Mouse (Mus musculus) heart, embryonic 13.5 days (tissue): ENCODE measurements at regions not wholly inside any gene's neighbourhood (a gene's known extent, or its start where the extent isn't known, plus 50 kb on each side); places are given as distances from the start of the nearest gene placed in this dataset.
A peak's percentile ranks its signal among the peaks of the same experiment; 100 is the strongest.
"Not testable (repeated sequence)": the region's sequence is repeated elsewhere in the genome, so short reads cannot be mapped to it uniquely, and the experiment has no call there.

ENCODE experiments used
- ATAC-seq: fragments of 200-750 bp; cut with Nextera tagmentation; 2 replicates; pipeline ENCODE4 v1.8.0; 2017; ENCODE audit warnings: moderate TSS enrichment; ENCODE audit not compliant: insufficient number of reproducible peaks, low FRiP score, low TSS enrichment; ENCODE audit errors: extremely low read depth
- H3K27ac ChIP-seq: fragments of 300-500 bp; sonication (generic); replicated peaks from 2 replicates; pipeline ENCODE4 v1.5.1; 2015; ENCODE audit warnings: moderate library complexity, mild to moderate bottlenecking, inconsistent platforms
- H3K27me3 ChIP-seq: fragments of 300-500 bp; sonication (generic); replicated peaks from 2 replicates; pipeline ENCODE4 v1.6.1; 2015; ENCODE audit warnings: mild to moderate bottlenecking, inconsistent platforms
- H3K36me3 ChIP-seq: fragments of 300-500 bp; sonication (generic); 2 replicates; pipeline ENCODE4 v1.6.1; 2015; ENCODE audit warnings: mild to moderate bottlenecking, inconsistent platforms
- H3K4me1 ChIP-seq: fragments of 300-500 bp; sonication (generic); 2 replicates; pipeline ENCODE4 v1.6.1; 2015; ENCODE audit warnings: inconsistent platforms
- H3K4me2 ChIP-seq: fragments of 300-500 bp; sonication (generic); 2 replicates; pipeline ENCODE4 v1.6.1; 2015; ENCODE audit warnings: inconsistent platforms, mild to moderate bottlenecking, moderate library complexity
- H3K4me3 ChIP-seq: fragments of 300-500 bp; sonication (generic); 2 replicates; pipeline ENCODE4 v1.5.1; 2015; ENCODE audit warnings: moderate library complexity, mild to moderate bottlenecking, inconsistent platforms
- H3K9ac ChIP-seq: fragments of 300-500 bp; sonication (generic); 2 replicates; pipeline ENCODE4 v1.6.1; 2015; ENCODE audit warnings: inconsistent platforms, mild to moderate bottlenecking, moderate library complexity
- H3K9me3 ChIP-seq: fragments of 300-500 bp; sonication (generic); 2 replicates; pipeline ENCODE4 v1.6.1; 2016; ENCODE audit warnings: inconsistent platforms
- WGBS: fragments of 180-500 bp; shearing (Covaris S2); methylation state at CpG from one replicate; pipeline ENCODE4 v1.1.7; 2015; ENCODE audit warnings: mixed read lengths; 5-methylcytosine and 5-hydroxymethylcytosine counted together

DNA sequence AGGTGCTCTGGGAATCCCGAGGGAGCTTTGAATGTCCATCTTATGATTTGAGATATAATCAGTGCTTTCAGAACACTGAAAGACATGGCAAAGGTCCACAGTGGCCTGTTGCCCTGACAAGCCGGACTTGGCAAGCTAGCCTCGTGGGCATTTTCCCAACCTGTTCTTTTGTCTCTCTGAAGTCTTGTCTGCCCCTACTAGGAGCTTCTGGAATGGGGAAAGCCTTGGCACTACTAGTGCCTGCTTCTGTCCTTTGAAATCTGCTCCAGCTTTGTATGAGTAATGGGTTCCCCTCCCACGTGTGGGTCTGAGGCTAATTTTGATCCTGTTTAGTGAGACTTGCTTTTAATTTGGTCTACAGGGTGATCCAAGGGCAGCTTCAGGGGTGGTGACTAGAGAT is 238.3 kb downstream of the Bcl11a start:
- 63% methylated on average over 4 of the region's 4 CpGs for WGBS
- ATAC-seq, result no peak

DNA sequence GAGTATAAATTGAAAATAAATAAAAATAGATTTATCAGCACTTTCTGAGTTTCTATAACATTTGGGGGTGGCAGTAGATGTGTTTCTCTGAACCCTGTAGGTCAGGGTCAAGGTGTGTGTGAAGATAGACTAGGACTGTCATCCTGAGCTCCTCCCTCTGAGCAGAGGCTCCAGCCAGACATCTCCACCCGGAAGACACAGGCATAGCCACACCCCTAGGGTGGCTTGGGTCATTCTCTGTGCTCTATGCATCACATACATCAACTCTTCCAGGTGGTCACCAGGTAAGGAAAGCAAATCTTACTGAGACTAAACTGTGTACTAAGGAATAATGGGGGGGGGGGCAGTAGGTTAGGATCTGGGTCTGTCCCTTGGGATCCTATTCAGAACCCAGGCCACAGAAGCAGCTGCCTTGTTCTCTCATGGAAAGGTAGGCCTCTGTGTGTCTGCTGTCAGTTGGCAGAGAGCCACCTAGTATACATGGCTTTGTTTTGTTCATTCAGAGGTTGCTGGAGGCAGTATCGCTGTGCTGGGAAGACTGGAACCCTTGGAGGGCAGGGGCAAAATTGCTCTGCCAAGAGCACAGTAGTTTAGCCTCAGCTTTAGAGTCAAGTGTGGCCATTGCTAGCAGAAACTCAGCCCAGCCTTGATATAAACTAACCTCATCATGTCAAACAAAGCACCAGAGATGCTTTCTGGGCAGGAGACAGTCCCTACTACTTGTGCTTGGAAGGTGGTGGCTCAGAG is 240.3 kb downstream of the Bcl11a start:
- no peak overlapping the region for H3K4me3 ChIP-seq
- H3K9me3 ChIP-seq, result no peaks in the 10 kb centered on the region
- 67% methylated on average over 2 of the region's 2 CpGs for WGBS
- no peaks in the 10 kb centered on the region for H3K4me1 ChIP-seq
- H3K27me3 ChIP-seq, result no peaks in the 10 kb centered on the region
- no peak for ATAC-seq
- no peak overlapping the region for H3K9ac ChIP-seq
- no peaks in the 10 kb centered on the region for H3K36me3 ChIP-seq
- H3K4me2 ChIP-seq, result no peak overlapping the region
- H3K27ac ChIP-seq, result no peak overlapping the region

More for the DNA sequence above, 238.3 kb downstream of the Bcl11a start:
- Histone ChIP-seq H3K4me3 (no peak overlapping the region), H3K9ac (no peak overlapping the region), H3K36me3 (no peaks in the 10 kb centered on the region), H3K4me1 (no peaks in the 10 kb centered on the region), H3K27me3 (no peaks in the 10 kb centered on the region; the same call in 1 of the 2 replicates), H3K9me3 (no peaks in the 10 kb centered on the region), H3K4me2 (no peak overlapping the region), H3K27ac (no peak overlapping the region)

DNA sequence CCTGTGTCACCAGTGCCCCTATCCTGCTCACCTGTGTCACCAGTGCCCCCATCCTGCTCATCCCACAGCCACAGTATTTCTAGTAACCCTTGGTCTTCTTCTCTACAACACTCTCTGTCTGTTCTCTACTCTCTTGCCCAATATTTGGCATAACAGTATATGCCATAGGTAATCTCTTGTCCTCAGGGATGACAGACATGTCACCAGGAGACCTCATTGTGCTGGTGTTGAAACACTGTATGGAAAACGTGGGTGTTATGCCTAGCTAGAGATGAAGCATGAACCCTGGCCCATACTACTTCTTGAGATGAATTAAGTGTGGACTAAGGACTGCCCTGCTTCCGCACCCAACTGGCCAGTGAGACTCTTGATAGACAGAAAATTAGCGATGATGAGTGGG is 241.4 kb downstream of the Bcl11a start:
- H3K27me3 ChIP-seq, result no peaks in the 10 kb centered on the region
- no peak overlapping the region for H3K4me2 ChIP-seq
- H3K9ac ChIP-seq, result no peak overlapping the region
- no peaks in the 10 kb centered on the region for H3K36me3 ChIP-seq
- no peaks in the 10 kb centered on the region for H3K9me3 ChIP-seq
- no peak for ATAC-seq
- H3K4me3 ChIP-seq, result no peak overlapping the region
- H3K4me1 ChIP-seq, result no peaks in the 10 kb centered on the region
- H3K27ac ChIP-seq, result no peak overlapping the region
- WGBS, result 78% methylated on average over 3 of the region's 3 CpGs

DNA sequence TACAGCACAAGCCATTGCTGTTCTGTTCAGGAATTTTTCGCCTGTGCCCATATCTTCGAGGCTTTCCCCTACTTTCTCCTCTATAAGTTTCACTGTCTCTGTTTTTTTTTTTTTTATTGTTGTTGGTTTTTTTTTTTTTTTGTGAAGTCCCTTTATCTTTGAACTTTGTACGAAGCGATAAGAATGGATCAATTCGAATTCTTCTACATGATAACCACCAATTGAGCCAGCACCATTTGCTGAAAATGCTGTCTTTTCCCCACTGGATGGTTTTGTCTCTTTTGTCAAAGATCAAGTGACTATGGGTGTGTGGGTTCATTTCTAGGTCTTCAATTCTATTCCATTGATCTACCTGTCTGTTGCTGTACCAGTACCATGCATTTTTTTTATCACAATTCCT is 244.6 kb downstream of the Bcl11a start:
- not testable (repeated sequence) for H3K4me3 ChIP-seq, H3K4me2 ChIP-seq, ATAC-seq, H3K9ac ChIP-seq, H3K9me3 ChIP-seq, H3K36me3 ChIP-seq, H3K27ac ChIP-seq, H3K4me1 ChIP-seq, H3K27me3 ChIP-seq
- WGBS, result 76% methylated on average over 5 of the region's 5 CpGs

DNA sequence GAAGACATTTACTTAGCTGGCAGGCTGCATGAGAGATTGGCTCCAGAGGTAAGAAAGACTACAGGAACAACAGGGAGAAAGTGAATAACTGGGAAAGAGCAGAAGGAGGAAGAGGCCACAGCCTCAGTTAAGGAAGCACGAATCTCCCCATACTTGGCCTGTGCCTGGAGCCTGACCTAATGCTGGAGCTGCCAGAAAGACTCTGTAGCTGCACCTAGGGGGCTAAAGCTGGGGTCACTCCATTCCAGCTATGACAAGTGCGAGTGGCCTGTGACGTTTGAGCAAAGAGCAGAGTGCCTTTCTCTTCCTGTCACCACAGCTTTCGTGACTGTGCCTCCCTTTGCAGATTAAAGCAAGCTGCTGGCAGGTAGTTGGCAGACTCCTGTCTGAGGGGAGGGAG is 250.6 kb downstream of the Bcl11a start:
- Histone ChIP-seq H3K4me3 (no peak overlapping the region), H3K9me3 (no peaks in the 10 kb centered on the region), H3K36me3 (no peaks in the 10 kb centered on the region), H3K27me3 (no peaks in the 10 kb centered on the region), H3K4me1 (peaks cover 12% of the 10 kb centered on the region), H3K27ac (0 out of 2 replicates have a peak overlapping the region, but pooled peaks have one; percentile 1), H3K9ac (no peak overlapping the region), H3K4me2 (peak overlapping the region; percentile 5; the same call in 1 of the 2 replicates)
- WGBS, result 13% methylated on average over 4 of the region's 4 CpGs
- no peak for ATAC-seq

DNA sequence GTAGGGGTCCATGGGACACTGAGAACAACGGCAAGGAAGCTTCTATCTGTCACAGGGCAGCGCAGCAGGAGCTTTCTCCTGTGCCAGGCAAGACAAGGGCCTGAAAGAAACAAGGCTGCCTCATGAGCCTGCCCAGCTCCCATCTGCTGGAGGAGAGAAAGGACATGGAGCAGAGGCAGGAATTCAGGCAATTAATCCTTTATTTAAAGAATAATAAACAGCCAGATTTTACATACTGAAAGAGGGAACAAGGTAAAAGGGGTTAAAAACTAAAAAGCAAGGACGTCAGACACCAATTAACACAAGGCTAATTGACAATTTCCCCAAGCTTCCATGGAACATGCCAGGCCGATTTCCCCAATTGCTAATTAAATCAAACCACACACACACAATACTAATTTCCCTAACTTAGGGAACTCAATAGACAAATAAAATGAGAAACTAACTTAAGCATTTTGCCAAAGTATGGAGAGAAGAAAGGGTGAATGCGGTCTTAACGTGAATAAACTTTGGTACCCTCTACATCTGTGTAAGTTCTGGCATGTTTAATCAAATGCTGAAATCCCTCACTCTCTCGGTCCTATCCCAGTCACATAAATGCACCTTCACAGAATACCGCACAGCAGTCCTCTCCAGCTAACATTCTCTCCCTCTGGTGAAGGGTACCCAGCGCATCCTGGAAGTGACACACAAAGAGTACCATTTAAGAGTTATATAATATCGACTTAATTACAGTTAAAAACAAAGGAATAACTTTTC is 252.7 kb downstream of the Bcl11a start:
- Histone ChIP-seq H3K9ac (no peak overlapping the region), H3K4me3 (no peak overlapping the region), H3K4me2 (no peak overlapping the region), H3K4me1 (peaks cover 12% of the 10 kb centered on the region), H3K27ac (no peak overlapping the region), H3K36me3 (no peaks in the 10 kb centered on the region), H3K9me3 (no peaks in the 10 kb centered on the region; the same call in 1 of the 2 replicates), H3K27me3 (no peaks in the 10 kb centered on the region)
- WGBS, result 80% methylated on average over 10 of the region's 10 CpGs
- no peak for ATAC-seq

DNA sequence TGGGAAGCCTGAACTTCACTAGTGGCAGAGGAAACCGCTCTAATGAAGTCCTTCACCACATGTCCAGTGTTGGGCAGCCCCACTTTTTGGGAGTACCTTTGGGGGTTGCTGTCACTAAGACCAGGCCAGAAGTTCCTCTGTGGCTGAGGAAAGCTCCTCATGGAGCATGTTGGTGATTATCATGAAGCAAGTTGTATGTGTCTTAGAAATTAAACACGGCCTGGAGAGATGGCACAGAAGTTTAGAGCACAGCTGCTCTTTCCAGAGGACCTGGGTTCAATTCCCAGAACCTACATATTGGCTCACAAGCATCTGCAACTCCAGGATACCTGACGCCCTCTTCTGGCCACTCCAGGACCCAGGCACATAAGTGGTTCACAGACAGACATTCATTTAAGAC is 254.4 kb downstream of the Bcl11a start:
- WGBS, result 79% methylated on average over 3 of the region's 3 CpGs
- H3K27ac ChIP-seq, result no peak overlapping the region
- H3K9me3 ChIP-seq, result no peaks in the 10 kb centered on the region; the same call in 1 of the 2 replicates
- no peak overlapping the region for H3K9ac ChIP-seq
- H3K36me3 ChIP-seq, result no peaks in the 10 kb centered on the region
- no peak overlapping the region for H3K4me2 ChIP-seq
- no peak overlapping the region for H3K4me3 ChIP-seq
- H3K4me1 ChIP-seq, result peaks cover 12% of the 10 kb centered on the region
- H3K27me3 ChIP-seq, result no peaks in the 10 kb centered on the region
- ATAC-seq, result no peak

DNA sequence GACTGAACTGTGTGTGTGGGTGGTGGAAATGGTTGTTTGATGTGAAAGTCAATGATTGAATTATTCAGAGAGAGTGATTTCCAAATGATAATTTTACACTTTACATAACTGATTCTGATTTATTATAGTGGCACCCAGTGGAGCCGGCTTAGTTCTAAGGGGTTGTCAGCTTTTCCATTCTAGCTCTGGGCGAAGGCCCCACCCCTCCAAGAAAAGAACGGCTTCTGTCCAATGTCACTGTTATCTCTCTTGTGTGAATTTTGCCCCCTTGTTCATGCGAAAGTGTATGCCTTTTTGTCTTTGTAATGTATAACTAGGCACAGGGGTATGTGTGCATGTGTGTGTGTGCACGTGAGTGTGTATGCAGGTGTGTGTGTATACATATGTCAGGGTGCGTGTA is 255.3 kb downstream of the Bcl11a start:
- no peak for ATAC-seq
- 66% methylated on average over 6 of the region's 6 CpGs for WGBS

DNA sequence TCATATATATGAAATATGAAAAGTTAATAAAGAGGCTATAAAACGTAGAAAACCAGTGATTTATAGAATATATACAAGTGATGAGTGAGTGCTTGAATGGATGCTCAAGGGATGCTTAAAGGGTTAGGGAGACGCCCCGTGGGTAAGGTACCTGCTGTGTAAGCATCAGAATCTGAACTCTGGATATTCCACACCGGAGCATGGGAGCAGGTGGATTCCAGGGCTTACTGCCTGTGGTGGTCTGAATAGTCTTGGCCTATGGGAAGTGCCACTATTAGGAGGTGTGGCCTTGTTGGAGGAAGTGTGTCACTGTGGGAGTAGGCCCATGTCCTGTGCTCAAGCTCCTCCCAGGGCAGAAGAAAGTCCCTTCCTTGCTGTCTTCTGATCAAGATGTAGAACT is 257.4 kb downstream of the Bcl11a start:
- Histone ChIP-seq H3K4me3 (no peak overlapping the region), H3K27me3 (no peaks in the 10 kb centered on the region), H3K27ac (no peak overlapping the region), H3K4me1 (no peaks in the 10 kb centered on the region), H3K4me2 (no peak overlapping the region), H3K9ac (no peak overlapping the region), H3K36me3 (no peaks in the 10 kb centered on the region), H3K9me3 (no peaks in the 10 kb centered on the region; the same call in 1 of the 2 replicates)
- ATAC-seq, result no peak
- 82% methylated on average over 4 of the region's 4 CpGs for WGBS

More for the DNA sequence above, 255.3 kb downstream of the Bcl11a start:
- Histone ChIP-seq H3K4me3 (no peak overlapping the region), H3K4me1 (peaks cover 11% of the 10 kb centered on the region), H3K27ac (no peak overlapping the region), H3K9ac (no peak overlapping the region), H3K4me2 (no peak overlapping the region), H3K36me3 (no peaks in the 10 kb centered on the region), H3K9me3 (no peaks in the 10 kb centered on the region; the same call in 1 of the 2 replicates), H3K27me3 (no peaks in the 10 kb centered on the region)

DNA sequence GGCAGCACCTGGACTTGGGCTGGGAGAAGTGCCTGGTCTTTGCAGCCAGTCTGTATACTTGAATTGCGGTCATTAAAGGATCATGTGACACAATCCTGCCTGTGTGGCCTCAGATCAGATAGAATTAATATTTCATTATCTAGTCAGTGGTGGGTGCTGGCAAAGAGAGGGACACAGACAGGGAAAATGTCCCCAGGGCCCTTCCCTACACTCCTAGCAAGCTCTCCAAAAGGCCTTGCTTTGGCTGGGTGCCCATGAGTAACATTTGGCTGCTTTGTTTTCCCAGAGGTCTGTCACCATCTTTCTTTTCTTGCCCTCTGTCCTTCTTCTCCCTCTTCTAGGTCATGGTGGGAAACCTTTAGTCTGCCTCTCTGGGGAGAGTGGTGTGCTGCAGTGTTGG is 260.3 kb downstream of the Bcl11a start:
- Histone ChIP-seq H3K36me3 (no peaks in the 10 kb centered on the region), H3K27me3 (no peaks in the 10 kb centered on the region), H3K4me3 (no peak overlapping the region), H3K4me2 (no peak overlapping the region), H3K9me3 (no peaks in the 10 kb centered on the region; the same call in 1 of the 2 replicates), H3K4me1 (no peaks in the 10 kb centered on the region), H3K27ac (no peak overlapping the region), H3K9ac (no peak overlapping the region)
- WGBS, result 95% methylated on average over 1 of the region's 1 CpGs
- ATAC-seq, result no peak

DNA sequence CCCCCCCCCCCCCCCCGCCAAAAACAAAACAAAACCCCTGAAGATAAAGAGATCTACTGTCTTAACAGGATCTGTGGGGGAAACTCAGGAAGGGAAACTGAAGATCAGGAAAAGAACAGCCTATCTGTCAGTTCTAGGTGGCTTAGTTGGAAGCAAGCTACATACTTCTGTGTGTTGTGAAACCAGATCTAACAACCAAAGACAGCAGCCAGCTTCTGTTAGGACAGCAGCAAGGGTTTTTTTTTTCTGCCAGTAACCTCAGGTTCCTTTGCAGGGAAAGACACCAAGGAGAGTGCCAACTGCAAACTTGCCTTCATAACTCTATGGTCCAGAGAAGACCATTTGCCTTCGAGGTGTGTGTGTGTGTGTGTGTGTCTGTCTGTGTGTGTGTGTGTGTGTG is 261.2 kb downstream of the Bcl11a start:
- Histone ChIP-seq H3K9me3 (no peaks in the 10 kb centered on the region; the same call in 1 of the 2 replicates), H3K9ac (no peak overlapping the region), H3K4me1 (no peaks in the 10 kb centered on the region), H3K4me2 (no peak overlapping the region), H3K4me3 (no peak overlapping the region), H3K27ac (no peak overlapping the region), H3K36me3 (no peaks in the 10 kb centered on the region), H3K27me3 (no peaks in the 10 kb centered on the region)
- ATAC-seq, result no peak
- 45% methylated on average over 2 of the region's 2 CpGs for WGBS
